Mouse (Mus musculus): ENCODE results near the gene Gsg1l. TPM values are rescaled to one million over a fixed set of nuclear protein-coding genes. Genes with fewer than 3 reads are reported as not detected.

Gene Gsg1l
- polyA plus RNA-seq, 1 experiment = not detected

GRCm38 (mm10) chr7:126065243-126065876, 16.9 kb downstream of the Gsg1l start:
- TF ChIP-seq GATA1 (IDR thresholded peaks at IDR 0.05; ENCODE audit: low read length) (no peak), TAL1 (IDR thresholded peaks at IDR 0.05; ENCODE audit: low read length) (no peak)
- Histone ChIP-seq H3K9me3 (ENCODE audit: control insufficient read depth, low read length) (peaks cover 4% of the 10 kb centered on the region; the same call in 1 of the 2 replicates), H3K36me3 (ENCODE audit: control insufficient read depth) (no peaks in the 10 kb centered on the region), H3K4me1 (ENCODE audit: control insufficient read depth) (no peaks in the 10 kb centered on the region), H3K27me3 (ENCODE audit: control insufficient read depth) (peaks cover 5% of the 10 kb centered on the region), H3K4me3 (replicated peaks) (no peak overlapping the region)

- Histone ChIP-seq H3K27me3 (ENCODE audit: control insufficient read depth) (peaks cover 19% of the 10 kb centered on the region), H3K4me1 (ENCODE audit: control insufficient read depth) (no peaks in the 10 kb centered on the region), H3K36me3 (ENCODE audit: control insufficient read depth) (no peaks in the 10 kb centered on the region), H3K4me3 (replicated peaks) (no peak overlapping the region), H3K9me3 (ENCODE audit: control insufficient read depth, low read length) (0 out of 2 replicates have a peak, but pooled peaks cover 4% of the 10 kb centered on the region)
- TF ChIP-seq GATA1 (IDR thresholded peaks at IDR 0.05; ENCODE audit: low read length) = no peak
- no peak for TF ChIP-seq TAL1 (IDR thresholded peaks at IDR 0.05; ENCODE audit: low read length)
These were observed 20.0 kb downstream of the Gsg1l start for GRCm38 (mm10) chr7:126062228-126062627.

GRCm38 (mm10) chr7:126058918-126059317, 23.3 kb downstream of the Gsg1l start:
- Histone ChIP-seq H3K4me3 (replicated peaks) (no peak overlapping the region), H3K9me3 (ENCODE audit: control insufficient read depth, low read length) (no peaks in the 10 kb centered on the region), H3K4me1 (ENCODE audit: control insufficient read depth) (no peaks in the 10 kb centered on the region), H3K36me3 (ENCODE audit: control insufficient read depth) (no peaks in the 10 kb centered on the region), H3K27me3 (ENCODE audit: control insufficient read depth) (peaks cover 46% of the 10 kb centered on the region)
- TF ChIP-seq GATA1 (IDR thresholded peaks at IDR 0.05; ENCODE audit: low read length) = no peak
- no peak for TF ChIP-seq TAL1 (IDR thresholded peaks at IDR 0.05; ENCODE audit: low read length)

GRCm38 (mm10) chr7:126057332-126057914, 24.8 kb downstream of the Gsg1l start:
- Histone ChIP-seq H3K27me3 (ENCODE audit: control insufficient read depth) (peaks cover 61% of the 10 kb centered on the region), H3K4me1 (ENCODE audit: control insufficient read depth) (peaks cover 7% of the 10 kb centered on the region), H3K4me3 (replicated peaks) (no peak overlapping the region), H3K36me3 (ENCODE audit: control insufficient read depth) (no peaks in the 10 kb centered on the region), H3K9me3 (ENCODE audit: control insufficient read depth, low read length) (no peaks in the 10 kb centered on the region)
- TF ChIP-seq TAL1 (IDR thresholded peaks at IDR 0.05; ENCODE audit: low read length) (no peak), GATA1 (IDR thresholded peaks at IDR 0.05; ENCODE audit: low read length) (no peak)

DNA sequence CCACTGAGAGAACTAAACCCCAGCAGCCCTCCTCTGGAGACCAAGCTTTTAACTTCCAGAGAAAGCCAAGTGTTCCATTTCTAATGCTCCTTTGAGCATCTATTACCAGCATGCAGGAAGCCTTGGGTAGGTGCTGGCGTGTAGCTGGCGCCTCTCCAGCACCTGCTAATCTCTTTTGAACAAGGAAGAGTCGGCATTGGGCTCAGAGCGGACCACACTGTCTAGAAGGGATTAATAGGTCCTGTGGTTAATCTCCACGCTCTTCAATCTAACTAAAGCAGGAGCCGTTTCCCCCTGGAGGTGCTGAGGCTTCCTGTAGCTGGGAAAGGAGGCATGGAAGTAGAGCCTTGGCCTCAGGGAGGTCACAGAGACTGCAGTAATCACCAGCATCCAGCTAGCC, 27.6 kb downstream of the Gsg1l start:
- no peak for TF ChIP-seq GATA1 (IDR thresholded peaks at IDR 0.05; ENCODE audit: low read length)
- no peak for TF ChIP-seq TAL1 (IDR thresholded peaks at IDR 0.05; ENCODE audit: low read length)
- Histone ChIP-seq H3K4me3 (replicated peaks) (no peak overlapping the region), H3K4me1 (ENCODE audit: control insufficient read depth) (peaks cover 11% of the 10 kb centered on the region), H3K27me3 (ENCODE audit: control insufficient read depth) (peaks cover 76% of the 10 kb centered on the region), H3K36me3 (ENCODE audit: control insufficient read depth) (no peaks in the 10 kb centered on the region), H3K9me3 (ENCODE audit: control insufficient read depth, low read length) (no peaks in the 10 kb centered on the region)

GRCm38 (mm10) chr7:126053618-126054017, 28.6 kb downstream of the Gsg1l start:
- Histone ChIP-seq H3K4me3 (replicated peaks) (no peak overlapping the region), H3K36me3 (ENCODE audit: control insufficient read depth) (no peaks in the 10 kb centered on the region), H3K4me1 (ENCODE audit: control insufficient read depth) (peaks cover 11% of the 10 kb centered on the region), H3K27me3 (ENCODE audit: control insufficient read depth) (peaks cover 76% of the 10 kb centered on the region), H3K9me3 (ENCODE audit: control insufficient read depth, low read length) (no peaks in the 10 kb centered on the region)
- no peak for TF ChIP-seq GATA1 (IDR thresholded peaks at IDR 0.05; ENCODE audit: low read length)
- no peak for TF ChIP-seq TAL1 (IDR thresholded peaks at IDR 0.05; ENCODE audit: low read length)

DNA sequence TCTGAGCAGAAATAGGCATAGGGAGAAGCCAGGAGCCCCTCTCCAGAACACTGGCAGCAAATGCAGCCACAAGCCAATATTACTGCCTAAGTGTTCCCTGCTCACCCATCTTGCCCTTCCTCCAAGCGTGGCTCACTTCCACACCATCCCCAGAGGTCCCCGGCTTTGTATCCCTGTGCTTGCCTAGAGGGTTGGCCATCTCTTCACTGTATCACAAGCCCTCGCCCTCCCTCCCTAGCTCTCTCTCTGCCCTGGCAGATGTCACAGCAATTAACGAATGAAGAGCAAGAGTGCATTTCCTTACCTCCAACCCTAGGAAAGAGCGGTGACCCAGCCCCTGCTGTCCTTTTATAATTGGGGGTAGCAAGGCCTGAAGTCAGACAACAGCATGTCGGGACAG, 30.3 kb downstream of the Gsg1l start:
- no peak overlapping the region for H3K4me3 ChIP-seq (replicated peaks)
- TF ChIP-seq TAL1 (IDR thresholded peaks at IDR 0.05; ENCODE audit: low read length) (no peak), GATA1 (IDR thresholded peaks at IDR 0.05; ENCODE audit: low read length) (no peak)
- H3K36me3 ChIP-seq (ENCODE audit: control insufficient read depth) = no peaks in the 10 kb centered on the region
- H3K27me3 ChIP-seq (ENCODE audit: control insufficient read depth) = peaks cover 66% of the 10 kb centered on the region
- peaks cover 11% of the 10 kb centered on the region for H3K4me1 ChIP-seq (ENCODE audit: control insufficient read depth)
- H3K9me3 ChIP-seq (ENCODE audit: control insufficient read depth, low read length) = no peaks in the 10 kb centered on the region

DNA sequence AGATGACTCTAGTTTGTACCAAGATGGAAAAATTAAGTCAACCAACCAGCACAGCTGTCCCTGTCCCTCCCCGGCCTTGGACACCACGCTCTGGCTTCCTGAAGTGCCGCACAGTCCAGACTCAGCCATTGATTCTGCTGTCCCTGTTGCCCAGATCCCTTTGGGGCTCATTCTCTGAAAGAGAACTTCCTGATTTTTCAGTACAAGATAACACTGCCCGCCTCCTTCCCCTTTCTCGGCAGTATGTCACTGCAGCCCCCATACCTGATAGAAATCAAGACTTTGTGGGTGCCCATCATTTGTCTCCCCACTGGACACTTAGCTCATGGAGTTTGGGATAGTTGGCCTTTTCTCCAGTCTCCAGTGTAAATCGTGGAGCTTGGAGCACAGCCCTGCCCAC, 37.1 kb downstream of the Gsg1l start:
- Histone ChIP-seq H3K27me3 (ENCODE audit: control insufficient read depth) (peaks cover 2% of the 10 kb centered on the region; the same call in 1 of the 2 replicates), H3K36me3 (ENCODE audit: control insufficient read depth) (peaks cover 2% of the 10 kb centered on the region; the same call in 1 of the 2 replicates), H3K4me3 (replicated peaks) (no peak overlapping the region), H3K4me1 (ENCODE audit: control insufficient read depth) (peaks cover 38% of the 10 kb centered on the region), H3K9me3 (ENCODE audit: control insufficient read depth, low read length) (peaks cover 5% of the 10 kb centered on the region; the same call in 1 of the 2 replicates)
- TF ChIP-seq GATA1 (IDR thresholded peaks at IDR 0.05; ENCODE audit: low read length) (no peak), TAL1 (IDR thresholded peaks at IDR 0.05; ENCODE audit: low read length) (no peak)

GRCm38 (mm10) chr7:126042306-126042705, 39.9 kb downstream of the Gsg1l start:
- peak; percentile 48 for TF ChIP-seq GATA1 (IDR thresholded peaks at IDR 0.05; ENCODE audit: low read length)
- TF ChIP-seq TAL1 (IDR thresholded peaks at IDR 0.05; ENCODE audit: low read length) = peak; percentile 54
- Histone ChIP-seq H3K9me3 (ENCODE audit: control insufficient read depth, low read length) (peaks cover 5% of the 10 kb centered on the region; the same call in 1 of the 2 replicates), H3K4me3 (replicated peaks) (peak overlapping the region; percentile 28)

More at GRCm38 (mm10) chr7:126042306-126042705, 39.9 kb downstream of the Gsg1l start:
- Histone ChIP-seq H3K27me3 (ENCODE audit: control insufficient read depth) (no peaks in the 10 kb centered on the region), H3K4me1 (ENCODE audit: control insufficient read depth) (peaks cover 66% of the 10 kb centered on the region), H3K36me3 (ENCODE audit: control insufficient read depth) (peaks cover 2% of the 10 kb centered on the region; the same call in 1 of the 2 replicates)

Data from erythroblast, embryonic 14.5 days (primary cell).